Mouse (Mus musculus) cerebellum, adult 9-10 months (tissue): ENCODE data around the gene Stat2.
"Not testable (repeated sequence)": the region's sequence is repeated elsewhere in the genome, so short reads cannot be mapped to it uniquely, and the experiment has no call there.

Experiments used
- DNase-seq: peaks from one replicate; pipeline ENCODE4 v3.0.0; 2022

Gene Stat2

DNA sequence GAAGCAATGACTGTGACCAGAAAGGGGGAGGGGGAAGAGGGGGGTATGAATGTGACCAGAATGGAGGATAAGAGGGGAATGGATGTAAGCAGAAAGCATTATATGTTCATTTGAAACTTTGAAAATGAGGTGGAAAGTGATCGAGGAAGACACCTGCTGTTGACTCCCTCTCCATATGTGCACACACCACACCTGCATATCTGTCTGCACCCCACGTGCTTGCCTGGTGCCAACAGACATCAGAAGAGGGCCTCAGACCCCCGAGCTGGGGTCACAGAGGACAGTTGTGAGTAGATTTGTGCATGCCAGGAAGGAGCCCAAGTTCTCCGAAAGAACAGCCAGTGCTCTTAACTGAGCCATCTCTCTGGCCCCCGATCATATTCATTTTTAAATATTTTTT lies 10.4 kb upstream of the Stat2 start:
- DNase-seq, result no peak

DNA sequence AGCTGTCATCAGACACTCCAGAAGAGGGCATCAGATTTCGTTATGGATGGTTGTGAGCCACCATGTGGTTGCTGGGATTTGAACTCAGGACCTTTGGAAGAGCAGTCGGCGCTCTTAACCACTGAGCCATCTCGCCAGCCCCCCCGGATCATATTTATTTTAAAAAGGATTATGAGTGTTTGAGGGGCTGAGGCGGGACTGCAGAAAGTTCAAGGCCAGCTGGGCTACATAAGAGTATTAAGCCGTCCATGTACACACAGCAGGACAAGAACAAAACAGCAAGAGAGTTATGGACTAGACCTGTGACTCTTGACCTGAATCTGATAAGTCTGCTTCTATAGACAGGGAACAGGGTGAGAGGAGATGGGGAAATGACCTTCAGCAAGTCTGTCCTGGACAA lies 10.0 kb upstream of the Stat2 start:
- not testable (repeated sequence) for DNase-seq

DNA sequence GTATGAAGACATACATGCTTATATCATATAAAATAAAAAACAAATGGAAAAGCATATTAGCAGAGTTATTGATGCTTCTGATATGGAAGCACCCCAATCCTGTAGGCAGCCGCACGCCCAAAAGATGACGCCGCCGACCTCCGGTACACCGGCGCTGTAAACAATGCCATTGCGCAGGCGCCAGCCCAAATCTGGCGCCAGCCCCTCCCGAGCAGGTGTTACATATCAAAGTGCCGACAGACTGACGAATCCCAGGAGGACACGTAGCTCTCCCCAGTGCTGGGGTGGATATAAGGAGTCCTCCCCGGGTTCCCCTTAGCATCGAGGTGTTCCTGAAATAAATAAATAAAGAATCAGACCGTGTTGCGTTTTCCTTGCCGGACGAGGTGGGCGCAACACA lies 8.1 kb upstream of the Stat2 start:
- no peak for DNase-seq

DNA sequence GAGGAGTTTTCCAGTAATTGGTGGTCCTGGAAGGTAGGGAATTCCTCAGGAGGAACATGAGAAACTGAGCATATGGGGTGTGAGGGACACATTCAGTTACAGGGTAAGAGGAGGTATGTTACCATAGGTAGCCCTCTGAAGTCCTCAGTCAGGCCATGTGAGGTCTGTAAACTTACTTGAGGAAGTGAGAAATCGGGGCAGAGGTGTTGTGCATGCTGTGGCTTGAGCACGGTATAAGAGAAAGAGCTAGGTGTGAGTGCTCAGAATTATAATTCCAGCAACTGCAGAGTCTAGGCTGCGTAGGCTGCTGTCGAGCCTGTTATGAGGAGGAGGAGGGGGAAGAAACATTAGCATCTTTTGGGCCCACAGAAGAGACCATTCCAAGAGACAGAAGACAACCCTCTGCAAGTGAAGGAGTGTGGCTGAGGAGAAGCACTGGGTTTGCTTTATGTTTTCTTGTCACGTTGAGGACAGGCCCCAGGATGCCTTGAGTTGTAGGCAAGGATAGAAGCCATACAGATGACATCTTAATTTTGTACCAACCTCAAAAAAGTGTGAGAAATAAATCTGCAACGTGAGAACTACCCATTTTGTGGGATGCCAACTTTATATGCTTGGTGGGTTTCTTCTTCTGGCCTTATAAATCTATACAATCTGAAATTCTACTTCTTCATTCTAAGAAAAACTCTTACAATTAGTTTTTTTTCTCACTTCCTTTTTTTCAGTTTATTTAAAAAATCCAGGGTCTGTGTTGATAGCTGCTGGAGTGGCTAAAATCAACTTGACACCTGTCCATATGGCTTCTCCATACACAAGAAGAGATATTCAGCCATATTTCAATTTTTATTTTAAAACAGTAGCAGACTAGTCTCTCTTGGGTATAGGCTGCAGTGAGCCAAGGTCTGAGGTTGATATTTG lies 6.7 kb upstream of the Stat2 start:
- no peak for DNase-seq

DNA sequence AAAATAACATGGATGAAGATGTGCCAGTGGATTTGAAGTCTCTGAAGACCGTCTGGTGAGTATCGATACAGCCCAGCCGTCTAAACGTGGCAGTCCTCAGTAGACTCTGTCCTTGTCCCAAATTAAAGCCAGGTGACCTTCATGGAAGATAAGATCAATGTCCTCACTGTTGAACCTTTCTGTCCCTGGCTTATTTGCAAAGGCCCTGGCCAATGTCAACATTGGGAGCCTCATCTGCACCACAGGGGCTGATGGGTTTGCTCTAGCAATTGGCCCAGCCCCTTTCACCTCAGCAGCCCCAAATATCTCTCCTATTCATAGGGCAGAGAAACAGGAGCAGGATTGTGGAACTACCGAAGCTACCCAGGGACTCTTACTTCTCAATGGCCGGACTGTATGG lies 2.0 kb upstream of the Stat2 start, which contains the start of gene Apof:
TSS of gene Apof (plus strand) at position 301 of the 400 bp plus-strand sequence.
- no peak for DNase-seq

DNA sequence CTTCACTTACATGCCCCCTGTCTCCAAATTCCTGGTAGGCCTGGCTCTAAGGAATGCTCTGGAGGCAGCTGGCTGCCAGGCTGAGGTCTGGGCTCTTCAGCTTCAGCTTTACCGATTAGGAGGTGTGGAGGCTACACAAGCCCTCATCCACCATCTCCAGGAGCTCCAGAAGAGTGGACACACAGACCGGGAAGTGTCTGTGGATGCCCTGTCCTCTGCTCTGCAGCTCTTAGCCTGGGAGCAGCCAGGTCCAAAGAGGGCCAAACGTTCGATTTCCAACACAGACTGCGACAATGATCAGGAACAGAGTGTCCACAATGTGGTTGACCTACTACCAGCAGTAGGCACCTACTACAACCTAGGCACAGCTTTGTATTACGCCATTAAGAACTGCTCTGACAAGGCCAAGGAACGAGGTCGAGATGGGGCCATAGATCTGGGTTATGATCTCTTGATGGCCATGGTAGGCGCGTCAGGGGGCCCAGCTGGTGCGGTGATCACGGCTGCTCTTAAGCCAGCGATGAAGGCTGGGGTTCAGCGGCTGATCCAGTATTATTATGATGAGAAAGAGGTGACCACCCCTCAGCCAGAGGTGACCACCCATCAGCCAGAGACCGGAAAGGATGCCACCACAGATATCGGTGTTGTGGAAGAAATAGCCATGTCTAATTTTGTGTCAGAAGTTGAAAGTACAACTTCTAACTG lies 1.0 kb upstream of the Stat2 start:
- DNase-seq, result peak; percentile 53

DNA sequence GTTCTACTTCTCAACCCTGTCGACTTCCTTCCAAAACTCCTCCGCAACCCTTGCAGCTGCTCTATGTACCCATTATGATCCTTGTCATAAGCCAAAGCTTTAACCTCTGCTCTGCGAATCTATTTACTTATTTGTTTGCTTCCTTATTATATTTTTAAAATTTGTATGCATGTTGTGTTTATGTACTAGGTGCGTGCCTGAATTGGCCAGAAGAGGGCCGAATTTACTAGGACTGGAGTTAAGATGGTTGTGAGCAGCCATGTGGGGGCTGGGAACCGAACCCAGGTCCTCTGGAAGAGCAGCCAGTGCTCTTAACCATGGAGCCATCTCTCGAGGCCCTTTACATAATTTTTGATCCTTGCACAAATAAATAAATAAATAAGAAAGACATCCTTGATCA lies 507 bp downstream of the Stat2 start:
- DNase-seq, result peak; percentile 53

DNA sequence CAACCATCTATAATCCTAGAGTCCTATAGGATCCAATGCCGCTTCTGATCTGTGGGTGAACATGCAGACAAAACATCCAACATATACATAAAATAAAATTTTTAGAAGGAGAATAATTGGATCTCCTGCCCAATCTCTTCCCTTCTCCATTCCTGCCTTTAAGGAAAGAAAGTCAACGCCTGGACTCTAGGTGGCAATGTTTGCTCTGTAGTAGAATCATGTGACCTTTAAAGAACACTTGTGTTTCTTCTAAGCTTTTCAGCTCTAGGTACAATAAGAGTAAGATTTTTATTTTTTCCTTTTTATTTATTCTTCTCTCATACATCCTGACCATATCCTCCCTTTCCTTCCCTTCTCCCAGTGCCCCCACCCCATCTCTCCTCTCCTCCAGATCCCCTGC lies 1.5 kb downstream of the Stat2 start:
- peak; percentile 69 for DNase-seq

DNA sequence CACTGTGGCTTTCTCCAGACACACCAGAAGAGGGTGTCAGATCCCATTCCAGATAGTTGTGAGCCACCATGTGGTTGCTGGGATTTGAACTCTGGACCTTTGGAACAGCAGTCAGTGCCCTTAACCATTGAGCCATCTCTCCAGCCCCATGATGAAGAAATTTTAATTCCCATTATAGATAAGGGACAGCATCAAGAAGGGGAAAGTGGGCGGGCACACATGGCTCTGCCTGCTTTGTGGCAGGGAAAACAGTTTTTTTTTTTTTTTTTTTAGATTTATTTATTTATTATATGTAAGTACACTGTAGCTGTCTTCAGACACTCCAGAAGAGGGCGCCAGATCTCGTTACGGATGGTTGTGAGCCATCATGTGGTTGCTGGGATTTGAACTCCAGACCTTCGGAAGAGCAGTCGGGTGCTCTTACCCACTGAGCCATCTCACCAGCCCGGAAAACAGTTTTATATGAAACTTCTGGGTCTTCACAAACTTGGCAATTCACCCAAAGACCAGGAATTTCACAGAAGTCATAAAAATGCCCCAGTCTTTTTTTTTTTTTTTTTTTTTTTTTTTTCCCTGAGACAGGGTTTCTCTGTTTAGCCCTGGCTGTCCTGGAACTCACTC lies 2.6 kb downstream of the Stat2 start:
- peak; percentile 39 for DNase-seq

DNA sequence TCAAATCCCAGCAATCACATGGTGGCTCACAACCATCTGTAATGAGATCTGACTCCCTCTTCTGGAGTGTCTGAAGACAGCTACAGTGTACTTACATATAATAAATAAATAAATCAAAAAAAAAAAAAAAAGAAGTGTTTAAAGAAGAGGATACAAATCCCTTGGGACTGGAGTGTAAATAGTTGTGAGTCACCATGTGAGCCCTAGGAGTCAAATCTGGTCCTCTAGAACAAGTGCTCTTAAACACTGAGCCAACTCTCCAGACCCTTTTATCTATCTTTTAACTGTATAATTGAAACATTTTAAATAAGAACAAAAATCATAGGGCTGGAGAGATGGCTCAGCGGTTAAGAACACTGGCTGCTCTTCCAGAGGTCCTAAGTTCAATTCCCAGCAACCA lies 5.0 kb downstream of the Stat2 start:
- DNase-seq, result peak; percentile 22

DNA sequence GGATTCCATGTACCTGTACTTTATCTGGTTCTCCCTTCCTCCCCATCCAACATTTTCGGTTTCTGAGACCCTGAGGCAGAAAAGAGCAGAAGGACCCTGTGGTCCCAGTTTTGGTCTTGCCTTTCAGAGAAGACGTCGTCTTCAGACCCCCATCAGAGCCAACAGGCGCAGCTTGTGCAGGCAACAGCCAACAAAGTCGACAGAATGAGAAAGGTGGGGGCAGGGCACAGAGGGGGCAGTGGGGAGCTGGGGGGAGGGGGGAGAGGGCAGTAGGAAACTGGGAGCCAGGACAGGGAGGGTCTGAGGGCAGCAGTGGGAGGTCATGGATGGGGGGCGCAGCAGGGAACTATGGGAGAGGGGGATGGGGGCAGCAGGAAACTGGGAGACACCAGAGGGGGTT lies 7.8 kb downstream of the Stat2 start:
- DNase-seq, result no peak

DNA sequence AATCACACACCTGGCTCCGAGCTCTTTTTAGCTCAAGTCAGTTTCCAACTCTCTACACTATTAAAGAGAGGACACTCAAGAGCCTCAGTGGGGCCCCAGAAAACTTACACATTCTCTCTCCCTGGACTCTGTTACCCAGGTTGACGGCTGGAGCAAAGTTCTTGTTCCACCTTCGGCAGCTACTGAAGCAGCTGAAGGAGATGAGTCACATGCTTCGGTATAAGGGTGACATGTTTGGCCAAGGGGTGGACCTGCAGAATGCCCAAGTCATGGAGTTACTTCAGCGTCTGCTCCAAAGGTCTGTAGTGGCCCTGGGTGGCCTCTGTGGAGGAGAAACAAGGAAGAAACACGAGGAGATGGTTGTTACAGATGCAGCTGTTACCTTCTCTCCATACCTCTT lies 10.6 kb downstream of the Stat2 start:
- DNase-seq, result no peak

DNA sequence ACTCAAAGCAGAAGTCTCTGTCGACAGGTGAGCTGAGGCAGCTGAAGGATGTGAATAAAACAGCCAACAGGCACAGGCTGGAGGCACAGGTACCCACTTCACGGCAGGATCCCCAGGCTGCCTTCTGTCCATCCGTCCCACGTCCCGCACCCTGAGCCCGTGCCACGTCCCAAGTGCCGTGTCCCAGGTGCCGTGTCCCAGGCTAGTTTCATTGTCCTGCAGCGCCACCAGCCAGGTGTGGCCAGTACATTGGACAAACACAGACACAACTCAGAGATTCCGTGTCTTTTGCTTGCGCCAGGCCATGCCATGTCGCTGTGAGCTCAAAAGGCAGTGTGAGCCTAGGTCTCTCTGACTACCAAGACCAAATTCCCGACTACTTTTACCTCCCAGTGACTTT lies 11.3 kb downstream of the Stat2 start:
- no peak for DNase-seq

DNA sequence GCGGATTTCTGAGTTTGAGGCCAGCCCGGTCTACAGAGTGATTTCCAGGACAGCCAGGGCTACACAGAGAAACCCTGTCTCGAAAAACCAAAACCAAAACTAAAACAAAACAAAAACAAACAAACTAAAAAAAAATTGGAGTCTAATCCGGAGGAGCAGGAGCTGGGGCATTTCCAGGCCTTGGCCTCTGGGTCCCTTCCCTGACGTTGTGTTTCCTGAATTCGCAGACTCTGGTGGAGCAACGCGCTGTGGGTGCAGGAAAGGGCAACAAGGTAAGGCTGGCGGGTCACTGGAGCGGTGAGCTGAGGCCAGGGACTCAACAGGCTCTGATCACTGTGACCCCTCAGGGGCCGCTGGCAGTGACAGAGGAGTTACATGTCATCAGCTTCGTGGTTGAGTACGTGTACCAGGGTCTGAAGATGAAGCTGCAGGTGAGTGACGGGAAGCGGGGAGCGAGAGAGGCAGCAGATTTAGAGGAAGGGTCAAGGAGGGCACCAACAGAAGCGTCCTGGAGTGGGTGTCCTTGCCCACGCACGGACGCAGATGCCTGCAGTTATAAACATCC lies 12.6 kb downstream of the Stat2 start:
- DNase-seq, result no peak

DNA sequence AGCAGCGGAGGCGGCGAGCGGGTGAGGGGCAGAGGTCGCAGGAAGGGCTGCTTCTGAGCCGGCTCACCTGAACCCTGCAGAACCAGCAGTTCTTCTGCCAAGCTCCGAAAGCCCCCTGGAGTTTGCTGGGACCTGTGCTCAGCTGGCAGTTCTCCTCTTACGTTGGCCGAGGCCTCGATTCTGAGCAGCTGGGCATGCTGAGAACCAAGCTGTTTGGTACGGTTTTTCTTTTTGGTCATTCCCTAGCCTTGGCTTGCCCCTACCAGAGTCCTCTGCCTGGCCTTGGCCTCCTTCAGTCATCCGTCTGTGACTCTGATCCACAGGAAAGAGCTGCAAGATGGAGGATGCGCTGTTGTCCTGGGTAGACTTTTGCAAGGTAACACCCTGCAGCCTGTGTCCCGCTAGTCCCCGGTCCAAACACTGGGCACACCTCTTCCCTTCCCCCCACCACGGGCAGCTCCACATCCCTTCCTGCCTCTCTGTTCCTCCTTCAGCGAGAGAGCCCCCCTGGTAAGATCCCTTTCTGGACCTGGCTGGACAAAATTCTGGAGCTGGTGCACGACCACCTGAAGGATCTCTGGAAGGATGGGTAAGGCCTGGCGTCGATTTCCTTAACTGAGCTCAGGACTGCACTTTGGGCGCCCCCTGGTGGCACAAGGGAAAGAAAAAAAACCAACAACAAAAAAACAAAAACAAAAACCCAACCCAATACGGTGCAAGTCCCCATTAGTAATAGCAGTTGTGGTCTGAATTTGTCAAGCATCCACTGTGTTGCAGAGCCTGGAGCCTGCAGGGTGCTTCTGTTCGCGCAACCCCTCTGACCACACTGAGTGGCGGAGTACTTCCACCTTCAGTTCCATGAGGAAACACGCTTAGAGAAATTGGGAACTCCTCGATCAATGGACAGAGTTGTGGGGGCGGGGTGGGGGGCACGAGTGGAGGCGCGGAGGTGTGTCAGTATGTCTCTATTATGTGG lies 13.5 kb downstream of the Stat2 start:
- DNase-seq, result peak; percentile 99

DNA sequence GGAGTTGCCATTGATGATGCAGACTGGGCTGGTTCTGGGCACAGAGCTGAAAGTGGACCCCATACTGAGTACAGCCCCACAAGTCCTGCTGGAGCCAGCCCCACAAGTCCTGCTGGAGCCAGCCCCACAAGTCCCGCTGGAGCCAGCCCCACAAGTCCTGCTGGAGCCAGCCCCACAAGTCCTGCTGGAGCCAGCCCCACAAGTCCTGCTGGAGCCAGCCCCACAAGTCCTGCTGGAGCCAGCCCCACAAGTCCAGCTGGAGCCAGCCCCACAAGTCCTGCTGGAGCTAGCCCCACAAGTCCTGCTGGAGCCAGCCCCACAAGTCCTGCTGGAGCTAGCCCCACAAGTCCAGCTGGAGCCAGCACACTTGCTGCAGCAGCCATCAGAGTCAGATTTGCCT lies 20.2 kb downstream of the Stat2 start:
- DNase-seq, result not testable (repeated sequence)

DNA sequence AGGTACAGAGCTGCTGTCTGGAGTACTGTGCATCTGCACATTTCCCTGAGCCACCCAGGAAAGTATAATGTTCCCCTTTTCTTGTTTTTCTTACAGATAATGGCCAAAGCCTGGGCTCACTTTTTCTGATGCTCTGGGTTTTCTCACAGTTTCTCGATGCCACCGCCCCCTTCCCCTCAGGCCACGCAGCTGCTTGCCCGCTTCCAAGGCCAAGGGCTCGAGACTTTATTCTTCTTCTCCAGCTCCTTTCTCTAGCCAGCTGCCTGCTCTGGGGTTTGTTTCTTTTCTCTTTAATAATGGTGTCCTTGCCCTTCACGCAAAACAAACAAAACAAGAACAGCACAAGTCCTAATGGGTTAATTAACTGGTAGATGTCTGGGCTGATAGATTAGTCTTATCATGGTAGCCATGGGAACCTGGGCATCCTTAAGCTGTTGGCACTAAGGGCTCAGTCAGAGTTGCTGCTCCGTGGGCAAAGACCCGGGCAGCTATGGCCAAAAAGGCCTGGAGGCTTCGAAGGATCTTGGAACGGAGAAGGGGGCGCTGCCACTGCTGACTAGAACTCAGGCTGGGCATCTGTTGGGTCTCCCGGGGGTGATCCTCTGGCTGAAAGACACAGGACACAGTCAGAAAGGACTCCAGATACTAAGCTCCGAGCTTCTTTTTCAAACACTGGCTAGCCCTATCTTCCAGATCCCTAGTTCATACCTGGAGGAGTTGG lies 26.2 kb downstream of the Stat2 start:
- DNase-seq, result no peak

DNA sequence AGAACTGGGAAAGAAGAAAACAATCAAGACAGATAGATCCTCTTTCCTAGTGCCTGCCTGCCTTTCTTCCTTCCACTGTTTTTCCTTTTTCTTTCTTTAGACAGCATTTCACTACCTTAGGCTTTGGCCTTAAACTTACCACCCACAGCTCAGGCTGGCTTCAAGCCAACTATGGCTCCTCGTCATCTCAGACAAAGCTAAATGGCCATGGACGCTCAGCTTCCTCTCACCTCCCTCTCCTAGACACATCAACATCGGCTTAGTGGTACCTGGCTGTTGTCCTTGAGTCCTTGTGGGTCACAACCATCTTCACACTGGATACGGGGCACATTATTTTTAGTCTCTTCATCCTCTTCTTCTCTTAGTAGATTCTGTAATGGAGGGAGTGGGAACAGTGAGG lies 26.9 kb downstream of the Stat2 start:
- DNase-seq, result peak; percentile 82

DNA sequence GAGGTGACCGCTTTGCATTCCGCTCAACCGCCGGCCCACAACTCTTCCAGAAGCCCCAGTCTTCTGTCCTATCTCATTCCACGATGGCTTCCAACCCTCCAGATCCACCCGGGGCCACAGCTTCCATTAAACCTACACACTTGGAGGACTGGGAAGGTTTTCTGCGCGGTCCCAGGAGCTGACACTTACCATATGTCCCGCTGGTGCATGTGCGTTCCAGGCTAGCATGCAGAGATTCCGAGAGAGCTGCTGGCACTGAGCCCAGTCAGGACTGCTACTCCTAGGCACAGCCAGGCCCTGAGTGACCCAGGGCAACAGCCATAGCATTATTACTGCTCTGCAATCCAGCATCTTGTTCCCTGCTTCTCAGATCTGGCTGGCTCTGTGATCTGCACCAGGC lies 27.3 kb downstream of the Stat2 start:
- DNase-seq, result peak; percentile 79

DNA sequence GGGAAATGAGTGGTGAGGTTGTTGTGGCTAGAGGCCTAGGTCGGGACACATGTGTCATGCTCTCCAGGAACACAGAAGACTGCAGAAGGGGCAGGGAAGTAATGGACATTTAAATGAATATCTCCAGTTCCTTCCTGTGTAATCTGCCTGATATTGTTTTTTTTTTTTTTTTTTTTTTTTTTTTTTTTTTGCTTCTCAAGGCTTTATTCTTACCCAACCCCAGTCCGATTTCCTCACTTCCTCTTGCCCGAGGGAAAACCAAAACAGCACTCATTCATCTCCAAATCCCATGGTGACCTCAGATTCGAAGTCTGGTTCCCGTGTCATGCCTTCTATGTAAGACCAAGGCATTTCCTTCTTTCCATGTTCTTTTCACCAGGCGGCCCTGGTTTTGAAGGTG lies 27.9 kb downstream of the Stat2 start:
- DNase-seq, result no peak

DNA sequence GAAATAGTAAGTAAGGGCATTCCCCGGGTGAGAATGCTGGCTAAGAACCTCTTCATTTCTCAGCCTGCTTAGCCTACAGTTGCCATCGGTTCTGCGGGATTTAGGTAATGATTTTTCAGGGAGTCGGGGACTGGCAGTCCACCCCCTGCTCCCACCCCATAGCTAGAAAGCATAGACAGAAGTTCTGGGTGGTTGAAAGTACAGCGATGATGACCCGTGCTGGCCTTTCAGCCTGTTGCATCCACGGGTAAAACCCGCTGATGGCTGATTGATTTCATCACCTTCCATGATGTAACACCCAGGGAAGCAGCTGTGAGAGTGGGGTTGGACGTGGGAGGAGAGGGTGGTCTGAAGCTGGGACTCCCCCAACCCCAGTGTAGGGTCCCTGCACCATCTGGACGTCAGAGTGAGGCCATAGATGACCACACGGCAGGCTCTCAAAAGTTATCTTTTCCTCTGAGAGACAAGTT lies 28.4 kb downstream of the Stat2 start, which contains the start of gene Il23a:
TSS of gene Il23a (minus strand) at position 51 of the 470 bp plus-strand sequence.
- no peak for DNase-seq
